Comparison of ENCODE assay signal across 8 mouse cellular contexts in the genomic region with DNA sequence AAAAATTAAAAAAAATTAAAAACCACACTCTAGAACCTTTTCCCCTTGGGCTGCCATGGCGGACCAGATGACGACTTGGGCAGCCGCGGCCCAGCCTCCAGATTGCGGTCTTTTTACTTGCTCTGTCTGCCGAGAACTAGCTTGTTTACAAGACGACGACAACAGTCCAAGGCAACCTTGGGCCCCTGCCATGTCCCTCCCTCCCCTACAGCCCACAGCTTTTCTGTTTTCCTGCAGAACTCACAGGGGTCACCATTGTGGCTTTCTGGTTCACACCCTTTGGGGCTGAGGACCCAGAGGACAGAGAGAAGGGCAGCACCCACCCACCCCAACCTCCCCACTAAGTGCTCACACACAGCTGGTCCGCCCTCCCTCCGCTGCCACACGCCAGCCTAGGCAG. TPM values are rescaled to one million over a fixed set of nuclear protein-coding genes. Genes with fewer than 3 reads are reported as not detected.
DNase-seq lines count a peak whose midpoint lies in the region; ATAC-seq and TF ChIP-seq lines count a peak whose summit lies in the region.

No protein-coding gene starts in this region.

- DNase-seq in forebrain, embryonic 10.5 days (ENCODE audit: extremely low spot score, low spot score) = no peak
- DNase-seq in right cerebral cortex, postnatal 14 days = peak; percentile 54
- no peak for DNase-seq in right cerebral cortex, postnatal 25 days
- peak; percentile 38 for DNase-seq in stomach, postnatal 0 days (ENCODE audit: low spot score)

- 92% methylated on average over 11 of the region's 11 CpGs for WGBS in forebrain, embryonic 12.5 days
- WGBS in forebrain, embryonic 10.5 days = 93% methylated on average over 11 of the region's 11 CpGs
- 67% methylated on average over 11 of the region's 11 CpGs for WGBS in kidney, embryonic 16.5 days
- WGBS in stomach, postnatal 0 days = 57% methylated on average over 11 of the region's 11 CpGs

- H3K4me1 ChIP-seq in forebrain, embryonic 12.5 days = no peaks in the 10 kb centered on the region
- H3K4me1 ChIP-seq in forebrain, embryonic 10.5 days = no peaks in the 10 kb centered on the region
- H3K4me1 ChIP-seq in kidney, embryonic 16.5 days (ENCODE audit: insufficient read depth, low read length) = peaks cover 15% of the 10 kb centered on the region
- H3K4me1 ChIP-seq in stomach, postnatal 0 days (replicated peaks; ENCODE audit: control insufficient read depth, insufficient read depth) = no peaks in the 10 kb centered on the region

- H3K36me3 ChIP-seq in forebrain, embryonic 12.5 days (replicated peaks) = peaks cover 61% of the 10 kb centered on the region
- peaks cover 71% of the 10 kb centered on the region for H3K36me3 ChIP-seq in forebrain, embryonic 10.5 days (replicated peaks)
- peaks cover 36% of the 10 kb centered on the region for H3K36me3 ChIP-seq in kidney, embryonic 16.5 days (ENCODE audit: insufficient read depth, low read length)
- peaks cover 9% of the 10 kb centered on the region for H3K36me3 ChIP-seq in stomach, postnatal 0 days (ENCODE audit: control insufficient read depth, insufficient read depth, low read length)

- H3K4me2 ChIP-seq in forebrain, embryonic 12.5 days = no peak overlapping the region
- H3K4me2 ChIP-seq in kidney, embryonic 16.5 days (replicated peaks; ENCODE audit: low read depth, low read length) = no peak overlapping the region
- H3K4me2 ChIP-seq in stomach, postnatal 0 days (replicated peaks; ENCODE audit: low read depth) = no peak overlapping the region

- TF ChIP-seq CTCF in stomach, postnatal 0 days (IDR thresholded peaks at IDR 0.05; ENCODE audit: low read depth) = no peak

- TF ChIP-seq EP300 in stomach, postnatal 0 days (optimal IDR thresholded peaks at IDR 0.05) = no peak

- H3K27ac ChIP-seq in forebrain, embryonic 12.5 days = no peak overlapping the region
- no peak overlapping the region for H3K27ac ChIP-seq in forebrain, embryonic 10.5 days
- peak overlapping the region; percentile 60 for H3K27ac ChIP-seq in kidney, embryonic 16.5 days (ENCODE audit: low read length)
- H3K27ac ChIP-seq in stomach, postnatal 0 days (replicated peaks) = 0 out of 2 replicates have a peak overlapping the region, but pooled peaks have one; percentile 13

- no peaks in the 10 kb centered on the region for H3K27me3 ChIP-seq in forebrain, embryonic 12.5 days
- no peaks in the 10 kb centered on the region for H3K27me3 ChIP-seq in forebrain, embryonic 10.5 days (ENCODE audit: poor library complexity, severe bottlenecking)
- H3K27me3 ChIP-seq in kidney, embryonic 16.5 days (ENCODE audit: insufficient read depth, low read length) = no peaks in the 10 kb centered on the region
- no peaks in the 10 kb centered on the region for H3K27me3 ChIP-seq in stomach, postnatal 0 days (ENCODE audit: control insufficient read depth, insufficient read depth, low read length)

- no peak overlapping the region for H3K9ac ChIP-seq in forebrain, embryonic 12.5 days
- H3K9ac ChIP-seq in kidney, embryonic 16.5 days (replicated peaks; ENCODE audit: low read length) = no peak overlapping the region
- H3K9ac ChIP-seq in stomach, postnatal 0 days (ENCODE audit: low read length) = no peak overlapping the region

- 0 out of 2 replicates have a peak, but pooled peaks have one; percentile 22 for ATAC-seq in forebrain, embryonic 12.5 days (ENCODE audit: low FRiP score)
- no peak for ATAC-seq in kidney, embryonic 16.5 days (ENCODE audit: low FRiP score, low TSS enrichment)
- 0 out of 2 replicates have a peak, but pooled peaks have one; percentile 6 for ATAC-seq in stomach, postnatal 0 days (ENCODE audit: low FRiP score, low TSS enrichment)
- ATAC-seq in megakaryocyte progenitor cell, adult 5-6 weeks (replicated peaks; ENCODE audit: poor library complexity) = no peak
- no peak for ATAC-seq in CD4-positive, CD25-positive, alpha-beta regulatory T cell, adult 4 months

- peaks cover 6% of the 10 kb centered on the region for H3K9me3 ChIP-seq in forebrain, embryonic 12.5 days
- H3K9me3 ChIP-seq in forebrain, embryonic 10.5 days = peaks cover 10% of the 10 kb centered on the region
- H3K9me3 ChIP-seq in kidney, embryonic 16.5 days (ENCODE audit: low read length) = peaks cover 6% of the 10 kb centered on the region
- no peaks in the 10 kb centered on the region for H3K9me3 ChIP-seq in stomach, postnatal 0 days (ENCODE audit: control insufficient read depth, low read length)

- no peak overlapping the region for H3K4me3 ChIP-seq in forebrain, embryonic 12.5 days (replicated peaks)
- H3K4me3 ChIP-seq in forebrain, embryonic 10.5 days = no peak overlapping the region
- H3K4me3 ChIP-seq in kidney, embryonic 16.5 days (ENCODE audit: low read length) = no peak overlapping the region
- no peak overlapping the region for H3K4me3 ChIP-seq in stomach, postnatal 0 days (ENCODE audit: low read depth, low read length)

RNA-seq across cellular contexts. Expression of a gene that starts 12.1 kb away (rescaled TPM):
- 61.4 and 95.4 TPM in 2 replicates for polyA plus RNA-seq in forebrain, embryonic 12.5 days (2016; fragmentation: Nextera tagmentation; extraction: Ambion mirVana)
- polyA plus RNA-seq in forebrain, embryonic 10.5 days (2016; fragmentation: Nextera tagmentation; extraction: Ambion mirVana) = 79.0 and 80.3 TPM in 2 replicates
- 447 and 578 TPM in 2 replicates for polyA plus RNA-seq in kidney, embryonic 16.5 days (2015; fragmentation: Nextera tagmentation; extraction: Ambion mirVana)
- polyA plus RNA-seq in stomach, postnatal 0 days (2015; fragmentation: Nextera tagmentation; extraction: Ambion mirVana) = 2,268 and 2,333 TPM in 2 replicates
- not detected in 2 replicates for total RNA-seq in megakaryocyte progenitor cell, adult 5-6 weeks (2015)
- total RNA-seq in megakaryocyte progenitor cell, adult 5-6 weeks (2017) = not detected in 2 replicates
- not detected for polyA plus RNA-seq in CD4-positive, CD25-positive, alpha-beta regulatory T cell, adult 4 months (2017; shearing (Covaris generic))

Comparison
In these comparisons a context has a peak if more than half of its experiments do, and no peak if none do; other contexts are left out.
1. DNase-seq: peak in right cerebral cortex, postnatal 14 days (single experiment) and stomach, postnatal 0 days (single experiment); none in forebrain, embryonic 10.5 days (single experiment) and right cerebral cortex, postnatal 25 days (single experiment).
2. ATAC-seq: peak in forebrain, embryonic 12.5 days (single experiment) and stomach, postnatal 0 days (single experiment); none in kidney, embryonic 16.5 days (single experiment), megakaryocyte progenitor cell, adult 5-6 weeks (single experiment) and CD4-positive, CD25-positive, alpha-beta regulatory T cell, adult 4 months (single experiment).
3. H3K27ac ChIP-seq: peak in kidney, embryonic 16.5 days (single experiment) and stomach, postnatal 0 days (single experiment); none in forebrain, embryonic 12.5 days (single experiment) and forebrain, embryonic 10.5 days (single experiment).
4. RNA of a gene that starts 12.1 kb away (polyA plus RNA-seq): 2,268 to 2,333 TPM in stomach, postnatal 0 days, 447 to 578 TPM in kidney, embryonic 16.5 days, 61.4 to 95.4 TPM in forebrain, embryonic 12.5 days and 79.0 to 80.3 TPM in forebrain, embryonic 10.5 days; not detected in CD4-positive, CD25-positive, alpha-beta regulatory T cell, adult 4 months; every median in the first group is over 10 times any median in the second.